Mouse (Mus musculus) forebrain, embryonic 16.5 days (tissue): ENCODE measurements at regions not wholly inside any gene's neighbourhood (a gene's known extent, or its start where the extent isn't known, plus 50 kb on each side); places are given as distances from the start of the nearest gene placed in this dataset.
A peak's percentile ranks its signal among the peaks of the same experiment; 100 is the strongest.

Experiments used
- ATAC-seq: fragments of 200-750 bp; cut with Nextera tagmentation; 2 replicates; pipeline ENCODE4 v1.8.0; 2017; ENCODE audit warnings: mild to moderate bottlenecking, moderate library complexity
- H3K27ac ChIP-seq: fragments of 300-500 bp; sonication (generic); 2 replicates; pipeline ENCODE4 v1.5.1; 2014; ENCODE audit warnings: low read length, control low read depth
- H3K27me3 ChIP-seq: fragments of 300-500 bp; sonication (generic); replicated peaks from 2 replicates; pipeline ENCODE4 v1.6.1; 2014; ENCODE audit warnings: low read length; ENCODE audit not compliant: control insufficient read depth, insufficient read depth
- H3K36me3 ChIP-seq: fragments of 300-500 bp; sonication (generic); 2 replicates; pipeline ENCODE4 v1.6.1; 2014; ENCODE audit not compliant: control insufficient read depth, insufficient read depth
- H3K4me1 ChIP-seq: fragments of 300-500 bp; sonication (generic); replicated peaks from 2 replicates; pipeline ENCODE4 v1.6.1; 2014; ENCODE audit warnings: low read length; ENCODE audit not compliant: control insufficient read depth, insufficient read depth
- H3K4me2 ChIP-seq: fragments of 300-500 bp; sonication (generic); 2 replicates; pipeline ENCODE4 v1.6.1; 2014; ENCODE audit warnings: mild to moderate bottlenecking, low read length, control low read depth
- H3K4me3 ChIP-seq: fragments of 300-500 bp; sonication (generic); replicated peaks from 2 replicates; pipeline ENCODE4 v1.5.1; 2014; ENCODE audit warnings: mild to moderate bottlenecking, low read length, control low read depth
- H3K9ac ChIP-seq: fragments of 300-500 bp; sonication (generic); replicated peaks from 2 replicates; pipeline ENCODE4 v1.6.1; 2014; ENCODE audit warnings: low read depth, low read length, control low read depth
- H3K9me3 ChIP-seq: fragments of 300-500 bp; sonication (generic); 2 replicates; pipeline ENCODE4 v1.6.1; 2016; ENCODE audit warnings: low read length; ENCODE audit not compliant: control insufficient read depth
- WGBS: fragments of 180-500 bp; shearing (Covaris S2); extraction: QIAGEN DNeasy Blood & Tissue Kit; methylation state at CpG from one replicate; pipeline ENCODE4 v1.1.7; 2014; 5-methylcytosine and 5-hydroxymethylcytosine counted together

DNA sequence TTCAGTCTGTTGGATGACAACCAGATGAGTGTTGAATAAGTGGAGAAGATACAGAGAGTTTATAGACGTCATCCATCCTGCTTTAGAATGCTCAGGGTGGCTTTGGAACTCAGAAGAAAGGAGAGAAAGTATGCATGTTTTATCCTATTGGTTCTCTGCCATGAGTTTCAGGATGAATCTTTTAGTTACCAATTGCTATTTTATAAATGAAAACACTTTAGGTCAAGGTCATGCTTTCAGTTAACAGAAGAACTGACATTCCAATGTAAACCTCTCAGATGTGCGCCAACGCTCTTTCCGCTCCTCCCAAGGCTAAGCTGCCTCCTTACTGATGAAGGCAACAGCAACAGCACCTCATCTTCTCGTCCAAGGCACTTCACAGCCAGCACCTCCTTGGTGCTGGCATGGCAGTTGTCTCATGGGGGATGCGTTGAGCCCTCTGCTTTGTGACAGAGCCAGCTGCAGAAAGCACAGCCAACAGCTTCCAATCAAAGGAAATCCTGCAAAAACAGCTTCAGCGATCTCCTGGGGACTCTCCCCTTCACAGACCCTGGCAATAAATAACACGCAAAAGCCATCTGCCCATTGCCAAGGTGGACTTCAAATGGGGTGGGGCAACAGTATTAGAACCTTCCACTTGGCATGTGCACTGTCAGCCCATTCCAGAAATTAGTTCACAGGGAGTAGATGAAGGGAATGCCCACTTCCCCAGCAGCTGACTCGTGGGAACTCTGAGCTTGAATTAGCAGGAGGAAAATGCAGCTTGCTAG lies 580.9 kb upstream of the Klf4 start:
- no peak overlapping the region for H3K9ac ChIP-seq
- WGBS, result 44% methylated on average over 9 of the region's 9 CpGs
- no peaks in the 10 kb centered on the region for H3K36me3 ChIP-seq
- peak overlapping the region; percentile 44 for H3K27ac ChIP-seq
- peak overlapping the region; percentile 34 for H3K4me2 ChIP-seq
- no peak overlapping the region for H3K4me3 ChIP-seq
- no peaks in the 10 kb centered on the region for H3K27me3 ChIP-seq
- peaks cover 12% of the 10 kb centered on the region for H3K4me1 ChIP-seq
- H3K9me3 ChIP-seq, result no peaks in the 10 kb centered on the region
- ATAC-seq, result no peak; the same call in 1 of the 2 replicates

DNA sequence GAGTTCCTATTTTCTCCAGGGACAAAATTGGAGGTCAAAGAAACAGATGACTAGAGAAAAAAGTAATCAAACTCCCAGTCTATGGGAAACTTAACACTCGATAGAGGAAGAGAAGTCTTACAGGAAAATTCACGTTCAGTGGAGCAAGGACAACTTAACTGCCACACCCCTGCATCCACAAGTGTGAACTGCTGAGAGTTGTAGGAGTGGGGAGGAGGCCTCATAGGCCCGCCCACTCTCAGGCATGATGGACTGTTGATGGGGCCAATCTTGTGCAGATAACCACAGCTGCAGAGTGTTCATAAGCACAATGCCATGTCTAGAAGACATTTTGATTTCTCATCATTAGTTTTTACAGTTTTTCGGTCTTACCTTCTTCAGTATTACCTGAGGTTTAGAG lies 574.7 kb upstream of the Klf4 start:
- no peaks in the 10 kb centered on the region for H3K27me3 ChIP-seq
- no peak overlapping the region for H3K4me2 ChIP-seq
- H3K27ac ChIP-seq, result no peak overlapping the region
- WGBS, result 88% methylated on average over 4 of the region's 4 CpGs
- no peaks in the 10 kb centered on the region for H3K9me3 ChIP-seq
- no peak overlapping the region for H3K9ac ChIP-seq
- no peak overlapping the region for H3K4me3 ChIP-seq
- no peaks in the 10 kb centered on the region for H3K36me3 ChIP-seq
- no peak for ATAC-seq
- no peaks in the 10 kb centered on the region for H3K4me1 ChIP-seq

DNA sequence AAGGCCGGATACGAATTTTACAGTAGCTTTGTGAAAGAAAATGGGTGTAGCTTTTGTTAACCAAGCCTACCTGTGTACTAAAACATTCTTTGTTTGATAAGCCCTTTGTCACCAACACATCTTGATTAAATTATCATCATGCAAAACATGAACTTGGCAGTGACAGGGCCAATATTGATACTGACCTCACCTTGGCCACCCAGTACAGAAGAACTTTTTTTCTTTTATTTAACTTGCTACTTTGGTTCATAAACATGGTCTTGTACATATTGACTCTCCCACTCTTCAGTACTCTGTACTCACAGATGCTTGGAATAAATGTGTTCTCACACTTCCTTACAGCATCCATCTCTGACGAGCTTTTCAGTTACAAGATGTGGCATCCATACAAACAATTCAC lies 570.0 kb upstream of the Klf4 start:
- 79% methylated on average over 3 of the region's 3 CpGs for WGBS
- H3K4me2 ChIP-seq, result no peak overlapping the region
- H3K4me1 ChIP-seq, result no peaks in the 10 kb centered on the region
- no peaks in the 10 kb centered on the region for H3K27me3 ChIP-seq
- no peaks in the 10 kb centered on the region for H3K9me3 ChIP-seq
- no peak overlapping the region for H3K27ac ChIP-seq
- no peaks in the 10 kb centered on the region for H3K36me3 ChIP-seq
- ATAC-seq, result no peak
- H3K9ac ChIP-seq, result no peak overlapping the region
- no peak overlapping the region for H3K4me3 ChIP-seq

DNA sequence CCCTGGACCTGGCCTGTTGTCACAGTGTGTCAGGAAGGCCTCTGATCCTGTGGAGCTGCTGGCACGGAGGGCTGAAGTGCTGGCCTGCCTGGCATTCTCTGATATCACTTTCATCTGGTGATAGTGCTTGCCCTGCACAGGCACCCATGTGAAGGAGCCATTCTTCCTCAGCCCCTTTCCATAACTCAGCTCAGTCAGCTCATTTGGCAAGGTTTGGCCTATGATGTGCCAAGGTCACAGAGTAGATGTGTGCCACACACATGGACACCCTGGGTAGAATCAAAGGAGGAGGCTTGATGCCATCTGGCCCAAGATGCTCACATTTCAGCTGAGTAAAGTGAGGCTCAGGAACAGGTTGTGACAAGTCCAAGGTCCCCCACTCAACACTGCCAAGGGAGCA lies 558.5 kb upstream of the Klf4 start:
- H3K4me2 ChIP-seq, result no peak overlapping the region
- no peak overlapping the region for H3K4me3 ChIP-seq
- H3K36me3 ChIP-seq, result no peaks in the 10 kb centered on the region
- no peaks in the 10 kb centered on the region for H3K27me3 ChIP-seq
- H3K9ac ChIP-seq, result no peak overlapping the region
- 82% methylated on average over 1 of the region's 1 CpGs for WGBS
- no peak overlapping the region for H3K27ac ChIP-seq
- H3K9me3 ChIP-seq, result no peaks in the 10 kb centered on the region
- peaks cover 23% of the 10 kb centered on the region for H3K4me1 ChIP-seq
- ATAC-seq, result no peak

DNA sequence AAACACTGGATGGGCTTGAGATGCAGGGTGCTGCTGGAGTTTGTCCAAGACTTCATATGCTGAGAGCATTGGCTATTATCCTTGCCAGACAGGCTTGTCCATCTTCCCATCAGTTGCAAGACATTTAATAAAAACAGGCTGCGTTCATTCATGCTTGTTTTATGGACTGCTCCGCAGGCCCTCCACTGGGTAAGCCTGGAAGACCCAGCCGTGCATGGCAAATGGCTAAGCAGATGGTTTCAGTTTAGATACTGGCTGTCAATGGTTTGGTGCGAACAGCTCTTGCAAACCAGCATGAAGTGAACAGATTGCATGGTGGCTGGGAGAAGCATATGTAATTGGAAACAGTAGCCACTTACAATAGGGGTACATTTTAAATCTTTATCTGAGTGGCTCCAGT lies 556.4 kb upstream of the Klf4 start:
- Histone ChIP-seq H3K4me2 (no peak overlapping the region), H3K27me3 (no peaks in the 10 kb centered on the region), H3K9me3 (no peaks in the 10 kb centered on the region), H3K4me1 (peaks cover 26% of the 10 kb centered on the region), H3K9ac (no peak overlapping the region), H3K27ac (peak overlapping the region; percentile 44; the same call in 1 of the 2 replicates), H3K36me3 (no peaks in the 10 kb centered on the region), H3K4me3 (no peak overlapping the region)
- WGBS, result 30% methylated on average over 4 of the region's 4 CpGs
- ATAC-seq, result peak; percentile 97

DNA sequence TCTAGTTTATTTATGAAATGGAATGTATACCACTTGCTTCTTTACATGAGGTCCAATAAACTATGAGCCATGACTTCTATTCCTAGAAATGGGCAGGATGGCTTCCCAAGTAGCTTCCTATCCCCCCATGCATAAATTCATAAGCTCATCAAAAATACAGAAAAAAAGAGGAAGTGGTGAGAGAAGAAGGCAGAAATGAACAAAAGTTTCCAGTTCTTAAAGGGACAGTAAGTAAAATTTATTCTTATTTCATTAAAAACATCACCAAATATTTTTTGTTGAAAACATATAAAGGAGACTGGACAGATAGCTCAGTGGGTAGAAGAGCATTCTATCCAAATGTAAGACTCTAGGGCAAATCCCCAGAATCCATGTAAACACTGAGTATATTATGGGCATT lies 554.0 kb upstream of the Klf4 start:
- peaks cover 26% of the 10 kb centered on the region for H3K4me1 ChIP-seq

DNA sequence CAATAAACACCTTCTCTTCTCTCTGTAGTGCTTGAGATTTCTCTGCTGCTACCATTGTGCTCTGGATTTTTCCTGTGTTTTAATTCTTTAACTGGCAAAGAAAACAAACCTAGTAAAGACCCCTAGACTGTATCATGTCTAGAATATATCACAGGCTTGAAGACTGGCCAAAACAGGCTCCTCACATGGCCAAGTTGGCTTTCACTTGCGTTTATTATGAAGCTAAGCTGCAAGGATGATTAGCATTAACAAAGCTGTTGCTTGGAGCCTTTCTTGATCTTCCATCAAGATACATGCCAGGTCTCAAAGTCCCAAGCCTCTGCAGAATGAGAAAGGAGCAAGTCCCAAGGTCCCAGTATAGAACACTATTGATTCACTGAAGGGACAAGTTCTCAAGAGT lies 551.9 kb upstream of the Klf4 start:
- Histone ChIP-seq H3K27ac (no peak overlapping the region), H3K4me1 (peaks cover 12% of the 10 kb centered on the region), H3K9me3 (no peaks in the 10 kb centered on the region), H3K4me2 (no peak overlapping the region), H3K36me3 (no peaks in the 10 kb centered on the region), H3K27me3 (no peaks in the 10 kb centered on the region), H3K9ac (no peak overlapping the region), H3K4me3 (no peak overlapping the region)
- 35% methylated on average over 1 of the region's 1 CpGs for WGBS
- ATAC-seq, result no peak

More for the DNA sequence above, 554.0 kb upstream of the Klf4 start:
- Histone ChIP-seq H3K9me3 (no peaks in the 10 kb centered on the region), H3K27ac (no peak overlapping the region), H3K9ac (no peak overlapping the region), H3K4me3 (no peak overlapping the region), H3K27me3 (no peaks in the 10 kb centered on the region), H3K4me2 (no peak overlapping the region), H3K36me3 (no peaks in the 10 kb centered on the region)
- no peak for ATAC-seq

DNA sequence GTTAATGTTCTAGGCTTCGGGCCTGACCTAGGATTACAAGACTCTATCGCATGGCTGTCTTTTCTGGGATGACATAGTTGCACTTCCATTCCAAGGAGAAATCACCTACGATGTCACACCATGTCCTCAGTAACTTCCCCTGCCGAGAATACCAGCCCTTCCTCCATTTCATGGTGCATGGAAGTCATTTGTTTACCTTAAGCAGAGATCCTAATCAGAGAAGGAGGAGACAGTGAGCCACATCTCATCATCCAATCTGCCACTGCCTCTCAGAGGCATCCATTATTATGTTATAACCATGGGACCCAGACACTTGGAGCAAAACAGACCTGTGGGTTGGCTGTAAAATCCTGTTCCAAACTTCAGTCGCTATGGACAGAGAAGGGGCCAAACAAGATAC lies 550.1 kb upstream of the Klf4 start:
- Histone ChIP-seq H3K27me3 (no peaks in the 10 kb centered on the region), H3K4me1 (0 out of 2 replicates have a peak, but pooled peaks cover 3% of the 10 kb centered on the region), H3K9ac (no peak overlapping the region), H3K4me3 (no peak overlapping the region), H3K9me3 (no peaks in the 10 kb centered on the region), H3K4me2 (no peak overlapping the region), H3K27ac (no peak overlapping the region), H3K36me3 (no peaks in the 10 kb centered on the region)
- ATAC-seq, result no peak
- WGBS, result 88% methylated on average over 5 of the region's 5 CpGs

DNA sequence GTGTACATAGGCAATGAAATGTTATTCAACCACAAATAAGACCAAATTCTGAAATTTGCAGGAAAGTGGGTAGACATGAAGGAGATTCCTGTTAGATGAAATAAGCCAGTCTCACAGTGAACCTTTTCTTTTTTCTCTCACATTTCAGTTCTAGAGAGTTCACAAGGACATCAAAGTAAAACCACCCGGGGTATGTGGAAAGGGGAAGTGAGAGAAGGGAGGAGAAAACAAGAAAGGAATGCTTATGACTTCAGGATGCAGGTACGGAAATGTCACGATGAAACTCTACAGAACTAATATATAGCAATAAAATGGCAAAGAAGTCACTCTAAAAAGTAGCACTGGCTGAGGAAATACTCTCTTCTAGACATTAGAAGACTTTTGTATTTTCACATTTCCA lies 548.7 kb upstream of the Klf4 start:
- Histone ChIP-seq H3K9me3 (no peaks in the 10 kb centered on the region), H3K9ac (no peak overlapping the region), H3K27ac (no peak overlapping the region), H3K4me2 (no peak overlapping the region), H3K36me3 (no peaks in the 10 kb centered on the region), H3K4me1 (0 out of 2 replicates have a peak, but pooled peaks cover 3% of the 10 kb centered on the region), H3K4me3 (no peak overlapping the region), H3K27me3 (no peaks in the 10 kb centered on the region)
- WGBS, result 86% methylated on average over 3 of the region's 3 CpGs
- no peak for ATAC-seq
